Mouse (Mus musculus) left cerebral cortex, postnatal 10 days (tissue): Measurements from ENCODE around the gene Cdc16. TPM values are rescaled to one million over a fixed set of nuclear protein-coding genes. Genes with fewer than 3 reads are reported as not detected.

Source experiments
- DNase-seq, 2 experiments: peaks; one replicate each; pipeline ENCODE4 v3.0.0; 2021 to 2022; ENCODE audit warnings: low spot score in 2 of 2, mixed read lengths in 1 of 2; ENCODE audit errors: extremely low spot score in 1 of 2
- intact Hi-C: fragments of 180-260 bp; cut with DNase I; formaldehyde crosslinking; loops from one replicate; pipeline ENCODE4 v1.15.1; 2025
- total RNA-seq, 2 experiments: library from RNA; stranded (reverse); gene quantifications; 2 replicates each; pipeline ENCODE4 v1.2.3; 2021

Gene Cdc16
- total RNA-seq, 2 experiments from 2014 or later, result 60.7 to 67.1 TPM

- DNase-seq, result no peak
- intact Hi-C loops, result no loop called here
Observed at GRCm38 (mm10) chr8:13793097-13793745, 35.7 kb downstream of the Cdc16 start.

GRCm38 (mm10) chr8:13793746-13794101 lies 36.2 kb downstream of the Cdc16 start:
- intact Hi-C loops, result no loop called here
- DNase-seq, result no peak

GRCm38 (mm10) chr8:13797676-13798075 lies 40.2 kb downstream of the Cdc16 start:
- DNase-seq, result no peak
- intact Hi-C loops, result no loop called here

GRCm38 (mm10) chr8:13799566-13799965 lies 42.1 kb downstream of the Cdc16 start:
- no peak for DNase-seq
- intact Hi-C loops, result no loop called here

GRCm38 (mm10) chr8:13828598-13829172 lies 71.2 kb downstream of the Cdc16 start:
- DNase-seq, result no peak

More at GRCm38 (mm10) chr8:13828598-13829172, 71.2 kb downstream of the Cdc16 start:
- intact Hi-C loops, result no loop called here

Other genes starting within 250 kb of the Cdc16 start
- gene 1700029H14Rik, start 195.2 kb upstream of the Cdc16 start, total RNA-seq, result under 1 TPM in 1 of 2 experiments, not detected in 1; 0.34 TPM
- gene Rasa3, start 80.1 kb upstream of the Cdc16 start, total RNA-seq, result 10 to 100 TPM; 55.6 to 56.9 TPM
- 1 to 10 TPM in 1 of 2 experiments, under 1 TPM in 1; 0.75 to 1.5 TPM for gene Cfap97d2, start 51.8 kb upstream of the Cdc16 start, total RNA-seq
- gene Upf3a, start 27.9 kb downstream of the Cdc16 start, total RNA-seq, result 10 to 100 TPM; 35.5 to 38.4 TPM
- gene AF366264, start 80.7 kb downstream of the Cdc16 start, total RNA-seq, result not detected
- gene Champ1, start 112.0 kb downstream of the Cdc16 start, total RNA-seq, result 10 to 100 TPM; 37.5 to 37.7 TPM
- 10 to 100 TPM; 31.3 to 31.6 TPM for gene Coprs, start 132.6 kb downstream of the Cdc16 start, total RNA-seq